Mouse (Mus musculus) telencephalon, adult 2 months (tissue): Measurements from ENCODE around the gene Zfp148.

Experiments
- DNase-seq: peaks from one replicate; pipeline ENCODE4 v3.0.0-alpha.2; 2011; ENCODE audit warnings: low read depth, low spot score

Zfp148 gene

DNA sequence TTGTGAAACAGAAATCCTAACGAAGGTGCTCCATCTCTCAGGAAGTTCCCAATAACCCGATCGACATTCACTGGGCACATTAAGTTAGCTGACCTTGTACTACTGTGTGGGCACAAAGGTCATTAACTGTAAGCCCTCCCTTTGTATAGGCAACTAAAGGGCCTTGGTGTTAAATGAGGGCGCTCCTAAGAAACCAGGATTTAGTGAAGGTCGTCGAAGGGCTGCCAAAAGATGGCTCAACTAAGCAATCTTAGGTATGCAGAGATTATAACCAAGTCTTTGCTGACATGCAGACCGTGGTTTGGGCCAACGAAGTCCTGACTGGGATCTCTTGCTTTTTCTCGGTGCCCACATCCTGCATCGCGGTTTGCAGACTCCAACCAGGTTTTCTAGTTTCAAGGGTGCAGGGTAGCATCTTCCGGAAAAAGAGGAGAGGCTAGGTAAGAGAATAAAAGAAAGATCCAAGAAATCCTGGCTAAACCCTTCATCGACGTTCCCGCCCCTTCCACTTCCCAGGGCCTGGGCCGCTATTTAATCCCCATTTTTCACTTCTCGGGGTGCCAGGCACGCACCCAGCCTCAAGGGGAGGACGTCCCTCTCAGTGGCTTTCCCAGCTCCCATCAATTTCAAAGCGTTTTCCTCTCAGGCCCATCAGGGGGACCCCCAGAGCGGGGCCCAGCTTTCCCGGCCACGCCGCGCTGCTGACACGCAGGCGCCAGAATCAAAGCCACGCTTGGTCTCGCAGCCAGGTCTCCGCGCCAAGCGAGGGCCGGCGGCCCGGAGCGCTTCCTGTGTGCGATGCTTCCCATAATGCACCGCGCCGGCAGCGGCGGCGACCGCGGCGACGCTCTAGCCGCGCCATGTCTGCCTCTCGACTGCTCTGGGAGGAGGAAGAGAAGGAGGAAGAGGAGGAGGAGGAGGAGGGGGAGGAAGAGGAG lies at the start of gene Zfp148:
Gene Zfp148, plus strand, starts transcription at position 893 of the 938 bp plus-strand sequence.
- DNase-seq: peak; percentile 93

DNA sequence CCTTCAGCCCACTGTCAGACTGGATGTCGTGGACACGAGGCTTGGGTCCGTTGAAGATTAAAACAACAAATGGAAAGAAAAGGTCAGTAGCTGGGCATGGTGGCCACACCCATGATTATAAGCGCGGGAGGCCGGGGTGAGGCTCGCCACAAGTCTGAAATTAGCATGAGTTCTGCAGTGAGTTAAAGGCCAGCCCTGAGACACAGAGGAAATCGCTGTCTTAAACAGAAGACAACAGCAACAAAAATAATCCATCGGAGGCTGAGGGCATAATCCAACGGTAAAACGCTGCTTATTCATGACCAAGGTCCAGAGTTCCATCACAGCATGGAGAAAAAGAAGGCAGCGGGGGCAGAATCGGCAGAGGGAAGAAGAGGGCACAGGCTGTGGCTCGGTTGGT lies 47.6 kb upstream of the Zfp148 start:
- no peak for DNase-seq

DNA sequence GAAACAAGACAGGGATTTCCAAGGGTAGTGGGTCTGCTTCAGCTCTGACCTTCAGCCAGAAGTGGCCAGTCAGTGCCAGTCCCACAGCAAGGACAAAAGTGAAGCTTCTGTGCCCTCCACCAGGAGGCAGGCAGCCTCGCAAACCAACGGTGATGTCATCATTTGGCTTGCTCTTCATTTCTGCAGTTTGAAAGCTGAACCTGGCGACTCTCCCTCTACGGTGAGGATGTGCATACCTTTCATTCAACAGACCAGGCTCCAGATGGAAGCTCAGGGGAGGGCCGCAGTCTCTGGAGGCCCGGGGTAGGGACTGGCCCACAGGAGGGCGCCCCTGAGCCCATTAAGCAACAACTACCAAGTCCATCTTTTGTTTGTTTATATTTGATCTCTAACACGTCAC lies 43.5 kb upstream of the Zfp148 start:
- DNase-seq: no peak

DNA sequence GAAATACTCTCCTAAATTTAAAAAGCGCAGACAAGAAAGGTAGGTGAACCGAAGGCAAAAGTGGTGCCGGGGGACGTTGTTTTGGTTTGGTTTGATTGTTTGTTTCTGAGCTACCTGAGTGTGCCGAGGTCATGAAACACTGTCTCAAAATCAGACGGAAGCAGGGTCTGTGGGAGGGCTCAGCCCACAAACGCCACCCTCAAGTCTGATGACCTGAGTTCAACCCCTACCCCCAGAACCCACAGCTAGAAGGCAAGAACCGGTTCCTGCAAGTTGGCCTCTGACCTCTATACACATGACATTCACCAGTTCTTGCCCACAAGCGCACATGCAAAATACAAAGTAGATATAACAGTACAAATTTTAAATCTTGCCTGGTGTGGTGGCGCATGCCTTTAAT lies 43.0 kb upstream of the Zfp148 start:
- no peak for DNase-seq

GRCm38 (mm10) chr16:33338492-33338891 lies 42.1 kb upstream of the Zfp148 start:
- DNase-seq: no peak

DNA sequence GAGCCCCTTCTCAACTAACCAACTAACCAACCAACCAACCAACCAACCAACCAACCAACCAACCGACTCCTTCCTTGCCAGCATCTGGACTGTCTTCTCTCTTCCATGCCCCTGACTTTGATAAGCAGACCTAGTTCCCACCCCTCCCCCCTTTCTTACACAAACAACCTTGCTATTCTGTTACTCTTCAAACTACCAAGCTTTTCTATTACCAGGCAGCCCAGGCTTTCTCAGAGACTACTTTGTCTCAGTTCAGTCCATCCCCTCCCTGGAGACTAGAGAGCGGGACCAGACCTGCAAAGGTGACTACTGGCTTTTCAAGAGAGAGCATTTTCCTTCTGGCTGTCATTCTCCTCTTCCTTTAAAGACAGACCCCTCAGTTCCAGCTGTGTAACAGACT lies 41.2 kb upstream of the Zfp148 start:
- no peak for DNase-seq

- no peak for DNase-seq
Observed at GRCm38 (mm10) chr16:33342356-33342755, 38.3 kb upstream of the Zfp148 start.

DNA sequence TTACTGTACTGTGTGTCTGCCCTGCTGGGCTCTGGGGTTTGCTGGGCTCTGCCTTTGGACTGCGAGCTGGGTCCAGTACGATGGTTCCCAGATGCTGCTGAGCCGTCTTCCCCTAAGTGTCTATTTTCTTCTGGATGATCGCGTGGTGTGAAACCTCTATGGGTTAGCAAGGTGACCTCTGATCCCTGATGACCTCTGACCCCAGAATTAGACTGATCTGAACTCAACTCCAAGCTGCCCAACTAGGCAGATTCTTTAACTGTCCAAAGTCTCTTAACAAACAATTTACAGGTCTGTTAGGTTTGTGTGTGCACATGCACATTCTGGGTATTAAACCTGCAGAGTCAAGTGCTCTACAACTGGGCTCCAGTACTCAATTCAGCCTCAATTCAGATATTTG lies 37.5 kb upstream of the Zfp148 start:
- no peak for DNase-seq

- no peak for DNase-seq
Observed at GRCm38 (mm10) chr16:33343601-33344000, 37.0 kb upstream of the Zfp148 start.

DNA sequence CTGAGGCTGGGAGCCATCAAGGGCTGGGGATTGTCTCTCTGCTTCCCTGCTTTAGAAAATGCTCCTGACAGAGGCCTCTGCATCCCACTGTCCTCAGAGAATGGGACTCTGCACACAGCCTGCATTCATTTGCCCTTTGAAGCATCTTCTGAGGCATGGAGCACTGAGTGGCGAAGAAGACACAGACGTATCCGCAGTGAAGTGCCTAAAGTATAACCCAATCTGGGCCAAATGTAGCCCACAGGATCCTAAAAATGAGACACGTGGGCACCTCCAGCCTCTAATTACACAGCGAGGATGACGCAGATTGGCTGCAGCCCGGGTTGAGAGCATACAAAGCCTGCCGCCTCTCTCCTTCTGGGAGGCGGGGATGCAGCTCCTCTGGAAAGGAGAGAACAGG lies 36.3 kb upstream of the Zfp148 start:
- DNase-seq: peak; percentile 91

DNA sequence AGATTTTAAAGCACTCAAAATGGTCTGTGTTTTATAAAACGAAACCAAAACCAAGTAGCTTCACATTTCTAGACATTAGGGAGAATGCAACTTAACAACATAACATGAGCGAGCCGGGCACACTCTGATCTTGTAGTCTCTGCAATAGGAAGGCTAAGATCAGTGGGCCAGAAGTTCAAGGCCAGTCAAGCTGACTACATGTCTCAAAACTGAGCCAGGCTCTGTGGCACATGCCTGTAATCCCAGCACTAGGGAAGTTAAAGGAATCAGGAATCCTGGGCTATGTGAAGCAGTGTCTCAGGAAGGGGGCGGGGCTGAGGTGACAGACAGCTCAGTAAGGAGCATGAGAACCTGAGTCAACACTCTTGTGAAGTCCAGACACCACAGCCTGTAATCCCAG lies 35.8 kb upstream of the Zfp148 start:
- DNase-seq: no peak

DNA sequence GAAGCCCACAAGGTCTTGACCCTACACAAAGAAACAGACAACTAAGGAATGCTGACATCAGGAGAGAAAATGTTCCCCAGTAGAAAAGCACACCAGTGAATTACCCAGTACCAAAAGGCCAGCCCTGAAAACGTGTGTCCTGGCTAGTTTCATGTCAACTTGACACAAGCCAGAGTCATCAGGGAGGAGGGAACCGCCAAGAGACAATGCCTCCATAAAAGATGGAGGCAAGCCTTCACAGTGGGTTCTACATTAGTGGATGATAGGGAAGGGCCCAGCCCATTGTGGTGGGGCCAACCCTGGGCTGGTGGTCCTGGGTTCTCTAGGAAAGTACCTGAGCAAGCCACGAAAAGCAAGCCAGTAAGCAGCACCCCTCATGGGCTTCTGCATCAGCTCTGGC lies 34.3 kb upstream of the Zfp148 start:
- no peak for DNase-seq

GRCm38 (mm10) chr16:33347134-33347533 lies 33.5 kb upstream of the Zfp148 start:
- no peak for DNase-seq

DNA sequence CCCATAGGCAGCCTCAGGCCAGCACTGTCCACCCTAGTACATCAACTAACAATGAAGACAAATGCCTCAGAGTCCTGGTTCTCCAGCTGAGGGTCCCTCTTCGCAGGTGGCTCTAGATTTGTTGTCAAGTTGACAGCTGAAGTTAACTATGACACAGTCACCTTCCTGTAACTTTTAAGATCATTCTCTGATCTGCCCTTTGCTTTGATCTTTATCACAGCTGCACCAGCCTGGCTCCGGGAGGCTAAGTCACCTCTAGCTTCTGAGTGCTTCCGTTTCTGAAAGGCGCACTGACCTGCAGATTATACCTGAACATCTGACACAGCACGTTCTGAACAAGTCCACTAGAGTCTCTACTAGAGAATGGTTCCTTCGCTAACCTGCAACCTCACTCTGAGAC lies 22.8 kb upstream of the Zfp148 start:
- DNase-seq: no peak

DNA sequence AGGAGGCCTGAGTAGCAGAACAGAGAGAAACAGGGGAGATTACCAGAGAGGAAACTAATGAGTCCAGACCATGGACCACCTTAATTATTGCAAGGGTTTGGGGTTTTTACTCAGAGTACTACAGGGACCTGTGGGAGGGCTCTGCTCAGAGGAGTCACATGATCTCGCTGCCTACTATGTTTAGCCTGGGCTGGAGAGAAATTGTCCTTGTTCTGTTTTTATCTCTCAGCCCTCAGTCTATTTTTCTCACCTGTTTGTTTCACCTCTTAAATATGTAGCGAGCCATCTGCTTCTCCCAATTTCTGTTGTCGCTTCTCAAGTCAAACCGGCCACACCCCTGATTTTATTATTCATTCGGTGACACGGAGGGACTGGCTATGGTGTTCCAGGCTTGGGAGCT lies 14.9 kb upstream of the Zfp148 start:
- peak; percentile 54 for DNase-seq

GRCm38 (mm10) chr16:33368632-33369031 lies 12.0 kb upstream of the Zfp148 start:
- no peak for DNase-seq

GRCm38 (mm10) chr16:33370836-33371235 lies 9.8 kb upstream of the Zfp148 start:
- DNase-seq: no peak

GRCm38 (mm10) chr16:33372611-33373010 lies 8.0 kb upstream of the Zfp148 start:
- no peak for DNase-seq

GRCm38 (mm10) chr16:33373326-33373725 lies 7.3 kb upstream of the Zfp148 start:
- no peak for DNase-seq

DNA sequence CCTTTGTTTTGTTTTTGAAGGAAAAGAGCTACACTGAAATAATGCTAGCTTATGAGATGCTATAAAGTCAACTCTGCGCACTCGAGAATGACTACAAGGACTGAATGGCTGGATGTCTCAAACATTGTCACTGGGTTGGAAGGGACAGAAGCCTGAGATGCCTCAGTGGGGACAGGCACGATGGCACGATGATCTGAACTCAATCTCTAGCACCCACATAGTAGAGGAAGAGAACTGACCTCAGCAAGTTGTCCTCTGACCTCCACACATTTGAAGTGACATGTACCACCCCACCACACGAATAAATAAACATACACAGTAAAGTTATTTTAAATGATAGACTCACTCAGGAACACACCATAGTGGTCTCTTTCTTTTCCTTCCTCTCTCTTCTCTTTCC lies 4.4 kb upstream of the Zfp148 start:
- no peak for DNase-seq

DNA sequence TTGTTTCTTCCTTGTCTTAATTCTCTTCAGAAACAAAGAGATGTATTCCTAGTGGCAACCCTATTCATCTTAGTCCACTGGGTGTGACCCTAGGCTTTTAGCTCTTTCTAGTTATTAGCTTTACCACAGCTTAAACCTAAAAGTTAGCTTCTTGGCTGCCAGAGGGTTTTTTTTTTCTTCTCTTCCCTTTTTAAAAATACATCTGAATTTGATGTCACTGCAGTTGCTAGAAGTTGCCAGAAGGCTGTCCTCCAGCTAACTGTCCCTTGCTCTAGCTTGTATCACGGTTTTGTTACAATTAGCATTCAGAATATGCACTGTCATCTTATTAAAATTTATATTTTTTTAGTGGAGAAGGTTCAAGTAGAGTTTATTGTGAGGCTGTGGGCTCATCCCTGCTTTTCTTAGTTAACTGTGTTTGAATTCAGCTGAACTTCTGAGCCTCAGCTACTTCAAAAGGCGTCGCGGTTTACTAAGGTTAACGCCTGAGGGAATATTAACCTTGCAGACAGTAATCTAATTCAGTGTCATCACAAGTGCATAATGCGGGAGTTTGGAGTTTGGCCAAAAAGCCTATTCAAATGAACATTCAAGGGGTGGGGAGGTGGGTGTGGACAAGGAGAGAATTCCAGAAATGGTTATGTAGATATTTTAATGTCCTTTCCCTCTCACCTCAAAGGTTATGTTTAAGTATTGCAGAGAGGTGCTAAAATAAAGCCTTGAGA lies 1.3 kb upstream of the Zfp148 start:
- no peak for DNase-seq

GRCm38 (mm10) chr16:33380882-33381613 lies 412 bp downstream of the Zfp148 start:
- DNase-seq: no peak
